Comparison of ENCODE assay signal across 8 mouse cellular contexts in the genomic region with DNA sequence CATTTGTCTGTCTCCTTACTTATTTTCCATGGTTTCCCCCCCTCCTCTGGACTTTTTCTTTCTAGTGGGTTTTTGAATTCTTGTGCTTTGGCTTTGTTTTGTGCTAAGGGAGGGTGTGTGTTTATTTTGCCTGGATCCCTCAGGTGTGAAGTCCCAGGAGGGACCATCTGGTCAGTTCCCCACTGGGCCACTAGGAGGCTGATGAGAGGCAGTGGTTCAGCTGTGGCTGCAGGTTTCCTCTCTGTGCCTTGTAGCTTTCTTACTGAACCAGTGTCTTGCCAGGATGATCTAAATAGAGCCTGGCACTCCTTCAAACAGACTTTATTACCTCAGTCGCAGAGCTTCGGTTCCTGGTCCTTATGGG. TPM values are rescaled to one million over a fixed set of nuclear protein-coding genes. Genes with fewer than 3 reads are reported as not detected.
DNase-seq lines count a peak whose midpoint lies in the region; ATAC-seq and TF ChIP-seq lines count a peak whose summit lies in the region.

No protein-coding gene starts in this region.

- peaks cover 43% of the 10 kb centered on the region for H3K4me1 ChIP-seq in hindbrain, embryonic 15.5 days (replicated peaks)

- no peaks in the 10 kb centered on the region for H3K27me3 ChIP-seq in Patski
- no peaks in the 10 kb centered on the region for H3K27me3 ChIP-seq in hindbrain, embryonic 15.5 days

- peak overlapping the region; percentile 99 for H3K9ac ChIP-seq in hindbrain, embryonic 15.5 days

- in situ Hi-C loops in Patski (cut with MboI; ENCODE audit: low pct_unique_long_range_greater_than_20kb): loop anchor here (5.0 kb wide), 1 partner anchor 70 kb away; a partner anchor contains a TSS

- H3K4me2 ChIP-seq in hindbrain, embryonic 15.5 days: peak overlapping the region; percentile 86

- TF ChIP-seq CTCF in Patski (IDR thresholded peaks at IDR 0.05): peak; percentile 96

- H3K9me3 ChIP-seq in hindbrain, embryonic 15.5 days: no peaks in the 10 kb centered on the region

- peak; percentile 68 for ATAC-seq in Patski
- no peak for ATAC-seq in hindbrain, embryonic 15.5 days (ENCODE audit: low FRiP score, low read depth)

- no peak for DNase-seq in Patski (ENCODE audit: low read depth, low spot score)
- DNase-seq in cerebellum, adult 9-11 months: peak; percentile 76
- peak; percentile 57 to 68 for DNase-seq in frontal cortex, postnatal 14 days (ENCODE audit: low spot score in 2 of 2)
- peak; percentile 45 for DNase-seq in left cerebral cortex, adult 11 months (ENCODE audit: low spot score)
- peak; percentile 93 for DNase-seq in lung, postnatal 36 days
- peak; percentile 73 for DNase-seq in retina, postnatal 1 day
- peak; percentile 78 to 82 for DNase-seq in thymus, postnatal 36 days

- 28% methylated on average over 2 of the region's 2 CpGs for WGBS in hindbrain, embryonic 15.5 days

- POLR2A ChIA-PET in Patski (lab: Charles Lee): interaction anchor here (1.3 to 1.4 kb wide), 3 partner anchors 15 to 45 kb away, joined by 3 to 7 read pairs (median 4); no protein-coding TSS in a partner anchor

- CTCF ChIA-PET in Patski (lab: Charles Lee): interaction anchor here (0.5 to 3.2 kb wide), 15 partner anchors 9 to 151 kb away, joined by 3 to 23 read pairs (median 4); a partner anchor contains a TSS

- peaks cover 34% of the 10 kb centered on the region for H3K36me3 ChIP-seq in hindbrain, embryonic 15.5 days

- H3K4me3 ChIP-seq in hindbrain, embryonic 15.5 days: peak overlapping the region; percentile 90

- H3K27ac ChIP-seq in hindbrain, embryonic 15.5 days (replicated peaks): 0 out of 2 replicates have a peak overlapping the region, but pooled peaks have one; percentile 97

RNA-seq across cellular contexts. Expression of a gene that starts 1.5 kb away (rescaled TPM):
- 28.7 TPM for polyA plus RNA-seq in Patski (2021)
- 69.5 and 71.3 TPM in 2 replicates for polyA plus RNA-seq in hindbrain, embryonic 15.5 days (2015; fragmentation: Nextera tagmentation; extraction: Ambion mirVana)

RNA-seq across cellular contexts. Expression of a gene that starts 13.8 kb away (rescaled TPM):
- polyA plus RNA-seq in Patski (2021): 104 TPM
- 145 and 148 TPM in 2 replicates for polyA plus RNA-seq in hindbrain, embryonic 15.5 days (2015; fragmentation: Nextera tagmentation; extraction: Ambion mirVana)

RNA-seq across cellular contexts. Expression of a gene that starts 30.7 kb away (rescaled TPM):
- polyA plus RNA-seq in Patski (2021): 40.5 TPM
- polyA plus RNA-seq in hindbrain, embryonic 15.5 days (2015; fragmentation: Nextera tagmentation; extraction: Ambion mirVana): 3.8 and 4.1 TPM in 2 replicates
